Mouse (Mus musculus): ENCODE data around the gene Ropn1l.

DNA sequence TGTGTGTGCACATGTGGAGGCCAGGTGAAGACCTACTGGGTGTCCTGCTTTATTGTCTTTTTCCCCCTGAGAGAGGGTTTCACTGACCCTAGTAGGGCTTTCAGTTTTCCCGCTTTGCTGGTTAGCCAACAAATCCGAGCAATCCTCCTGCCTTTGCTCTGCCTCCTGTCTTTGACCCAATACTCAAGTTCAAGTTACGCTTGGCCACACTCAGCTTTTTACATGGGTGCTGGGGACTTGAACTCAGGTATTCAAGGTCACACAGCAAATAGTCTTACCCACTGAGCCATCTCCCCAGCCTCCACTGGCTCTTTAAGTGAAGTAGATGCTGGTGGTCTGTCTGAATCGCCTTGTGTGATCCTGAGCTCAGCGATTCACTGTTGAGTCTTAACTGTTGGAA lies 46.7 kb downstream of the Ropn1l start:
- no peak for TF ChIP-seq ZC3H11A (IDR thresholded peaks at IDR 0.05; ENCODE audit: low read depth, low read length)
- TF ChIP-seq ELF1 (IDR thresholded peaks at IDR 0.05; ENCODE audit: low read depth, low read length) = no peak
- no peak for TF ChIP-seq NRF1 (IDR thresholded peaks at IDR 0.05; ENCODE audit: low read depth, low read length)
- no peak for TF ChIP-seq RCOR1 (conservative IDR thresholded peaks at IDR 0.05; ENCODE audit: low read depth, low read length)
- no peak for TF ChIP-seq CTCF (conservative IDR thresholded peaks at IDR 0.05 in 1 of 2, IDR thresholded peaks at IDR 0.05 in 1 of 2; ENCODE audit: low read depth in 2 of 2, low read length in 2 of 2)
- TF ChIP-seq POLR2A (IDR thresholded peaks at IDR 0.05; ENCODE audit: low read depth, low read length) = no peak
- TF ChIP-seq RAD21 (IDR thresholded peaks at IDR 0.05; ENCODE audit: low read depth, low read length) = no peak
- TF ChIP-seq MAFK (IDR thresholded peaks at IDR 0.05; ENCODE audit: insufficient replicate concordance, low read length) = no peak
- no peak for TF ChIP-seq MEF2A (IDR thresholded peaks at IDR 0.05; ENCODE audit: borderline replicate concordance, low read depth, low read length)
